Mouse (Mus musculus) limb, embryonic 12.5 days (tissue): ENCODE measurements around the gene Ttc9c. TPM values are rescaled to one million over a fixed set of nuclear protein-coding genes. Genes with fewer than 3 reads are reported as not detected.

Experiments used
- ATAC-seq: fragments of 200-750 bp; cut with Nextera tagmentation; 2 replicates; pipeline ENCODE4 v1.8.0; 2017; ENCODE audit warnings: low read depth, moderate TSS enrichment; ENCODE audit not compliant: insufficient number of reproducible peaks, insufficient read depth, low FRiP score, low TSS enrichment
- H3K27ac ChIP-seq: fragments of 300-500 bp; sonication (generic); 2 replicates; pipeline ENCODE4 v1.5.1; 2016; ENCODE audit warnings: mild to moderate bottlenecking, moderate library complexity
- H3K27me3 ChIP-seq: fragments of 300-500 bp; sonication (generic); 2 replicates; pipeline ENCODE4 v1.6.1; 2016; ENCODE audit warnings: mild to moderate bottlenecking, moderate library complexity
- H3K36me3 ChIP-seq: fragments of 300-500 bp; sonication (generic); 2 replicates; pipeline ENCODE4 v1.6.1; 2016; ENCODE audit warnings: mild to moderate bottlenecking, moderate library complexity
- H3K4me1 ChIP-seq: fragments of 300-500 bp; sonication (generic); replicated peaks from 2 replicates; pipeline ENCODE4 v1.6.1; 2016
- H3K4me2 ChIP-seq: fragments of 300-500 bp; sonication (generic); 2 replicates; pipeline ENCODE4 v1.6.1; 2016; ENCODE audit warnings: mild to moderate bottlenecking, moderate library complexity
- H3K4me3 ChIP-seq: fragments of 300-500 bp; sonication (generic); replicated peaks from 2 replicates; pipeline ENCODE4 v1.5.1; 2016; ENCODE audit warnings: mild to moderate bottlenecking
- H3K9ac ChIP-seq: fragments of 300-500 bp; sonication (generic); replicated peaks from 2 replicates; pipeline ENCODE4 v1.6.1; 2016; ENCODE audit warnings: mild to moderate bottlenecking, moderate library complexity
- H3K9me3 ChIP-seq: fragments of 300-500 bp; sonication (generic); 2 replicates; pipeline ENCODE4 v1.6.1; 2016; ENCODE audit warnings: mild to moderate bottlenecking, moderate library complexity
- WGBS: fragments of 180-500 bp; shearing (Covaris S2); methylation state at CpG from one replicate; pipeline ENCODE4 v1.1.7; 2016; 5-methylcytosine and 5-hydroxymethylcytosine counted together
- polyA plus RNA-seq: library from polyadenylated mRNA; unstranded; fragments of >200 nt; fragmentation: Nextera tagmentation; extraction: Ambion mirVana; gene quantifications from 2 replicates; pipeline ENCODE4 v1.2.1, GENCODE M21; 2016

The Ttc9c gene
- polyA plus RNA-seq = 70.3 and 77.2 TPM in 2 replicates

DNA sequence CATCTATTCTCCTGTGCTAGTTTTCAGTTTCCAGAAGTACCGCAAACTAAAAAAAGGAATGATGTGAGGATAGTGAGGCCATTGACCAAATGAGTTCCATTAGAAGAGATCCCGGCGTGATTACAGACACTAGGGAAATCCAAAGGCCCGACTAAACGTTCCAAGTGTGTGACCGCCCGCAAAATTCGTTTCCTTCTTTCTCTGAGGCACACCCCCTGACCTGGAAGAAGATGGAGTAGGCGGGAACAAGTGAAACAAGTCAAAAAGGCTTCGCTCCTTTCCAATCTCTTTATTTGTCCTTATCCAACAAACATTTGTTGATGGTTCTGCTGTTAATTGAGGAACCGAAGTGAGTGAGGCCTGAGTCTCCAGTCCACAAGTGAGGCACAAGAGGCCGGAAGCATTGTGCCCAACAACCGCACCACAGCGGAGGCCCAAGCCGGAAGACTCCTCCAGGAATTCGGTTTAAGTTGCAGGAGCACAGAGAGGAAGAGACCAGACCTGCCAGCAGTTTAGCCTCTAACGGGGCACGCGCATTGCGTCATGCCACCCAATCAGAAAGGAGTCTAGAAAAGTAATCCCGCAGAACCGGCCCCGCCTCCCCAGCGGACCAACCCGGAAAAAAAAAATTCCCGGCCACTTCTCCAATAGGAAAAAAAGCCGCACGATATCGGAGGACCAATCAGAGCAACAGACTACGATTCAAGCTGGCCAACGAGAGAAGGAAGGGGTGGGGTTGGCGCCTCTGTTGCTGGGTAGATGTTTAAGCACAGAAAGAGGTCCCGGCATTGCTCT is at the start of gene Ttc9c:
Ttc9c (minus strand) TSS at position 533 of the 795 bp plus-strand sequence.
- H3K27me3 ChIP-seq = no peaks in the 10 kb centered on the region
- WGBS = under 1% methylated on average over 33 of the region's 33 CpGs
- H3K27ac ChIP-seq = peak within 1 kb of the TSS; percentile 99
- H3K9ac ChIP-seq = peak within 1 kb of the TSS; percentile 97
- no peaks in the 10 kb centered on the region for H3K9me3 ChIP-seq
- peak within 1 kb of the TSS; percentile 99 for H3K4me2 ChIP-seq
- peak within 1 kb of the TSS; percentile 100 for H3K4me3 ChIP-seq
- peaks cover 41% of the 10 kb centered on the region for H3K4me1 ChIP-seq
- H3K36me3 ChIP-seq = peaks cover 43% of the 10 kb centered on the region
- ATAC-seq = peak; percentile 93

DNA sequence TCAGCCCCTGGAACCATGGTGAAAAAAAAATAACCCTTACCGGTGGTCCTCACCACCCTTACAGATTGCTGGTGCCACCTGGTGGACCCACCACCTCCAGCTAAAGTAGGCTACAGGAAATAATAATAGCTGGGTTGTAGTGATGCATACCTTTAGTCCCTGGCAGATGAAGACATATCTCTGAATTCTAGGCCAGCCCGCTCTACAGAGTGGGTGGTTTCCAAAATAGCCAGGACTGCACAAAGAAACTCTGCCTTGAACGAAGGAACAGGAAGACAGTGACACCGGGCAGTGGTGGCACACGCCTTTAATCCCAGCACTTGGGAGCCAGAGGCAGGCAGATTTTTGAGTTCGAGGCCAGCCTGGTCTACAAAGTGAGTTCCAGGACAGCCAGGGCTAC is 45.1 kb upstream of the Ttc9c start:
- Histone ChIP-seq H3K4me2 (no peak overlapping the region), H3K9me3 (no peaks in the 10 kb centered on the region), H3K27me3 (no peaks in the 10 kb centered on the region), H3K4me1 (no peaks in the 10 kb centered on the region), H3K9ac (no peak overlapping the region), H3K36me3 (no peaks in the 10 kb centered on the region), H3K4me3 (no peak overlapping the region), H3K27ac (no peak overlapping the region)
- 82% methylated on average over 6 of the region's 6 CpGs for WGBS
- no peak for ATAC-seq

DNA sequence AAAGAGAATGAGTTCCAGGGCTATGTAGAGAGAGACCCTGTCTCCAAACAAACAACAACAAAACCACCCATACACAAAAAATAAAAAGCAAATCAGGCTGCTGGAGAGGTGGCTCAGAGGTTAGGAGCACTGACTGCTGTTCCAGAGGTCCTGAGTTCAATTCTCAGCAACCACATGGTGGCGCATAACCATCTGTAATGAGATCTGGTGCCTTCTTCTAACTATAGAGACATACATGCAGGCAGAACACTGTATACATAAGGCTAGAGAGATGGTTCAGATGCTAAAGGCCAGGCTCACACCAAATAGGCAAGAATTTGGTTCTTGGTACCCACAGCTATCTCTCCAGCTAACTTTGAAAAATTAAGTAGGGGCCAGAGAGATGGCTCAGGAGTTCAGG is 39.9 kb upstream of the Ttc9c start:
- no peak for ATAC-seq
- no peak overlapping the region for H3K9ac ChIP-seq
- no peaks in the 10 kb centered on the region for H3K27me3 ChIP-seq
- H3K36me3 ChIP-seq = no peaks in the 10 kb centered on the region
- no peak overlapping the region for H3K4me2 ChIP-seq
- WGBS = 23% methylated on average over 1 of the region's 1 CpGs
- no peaks in the 10 kb centered on the region for H3K4me1 ChIP-seq
- no peaks in the 10 kb centered on the region for H3K9me3 ChIP-seq
- no peak overlapping the region for H3K4me3 ChIP-seq
- no peak overlapping the region for H3K27ac ChIP-seq

DNA sequence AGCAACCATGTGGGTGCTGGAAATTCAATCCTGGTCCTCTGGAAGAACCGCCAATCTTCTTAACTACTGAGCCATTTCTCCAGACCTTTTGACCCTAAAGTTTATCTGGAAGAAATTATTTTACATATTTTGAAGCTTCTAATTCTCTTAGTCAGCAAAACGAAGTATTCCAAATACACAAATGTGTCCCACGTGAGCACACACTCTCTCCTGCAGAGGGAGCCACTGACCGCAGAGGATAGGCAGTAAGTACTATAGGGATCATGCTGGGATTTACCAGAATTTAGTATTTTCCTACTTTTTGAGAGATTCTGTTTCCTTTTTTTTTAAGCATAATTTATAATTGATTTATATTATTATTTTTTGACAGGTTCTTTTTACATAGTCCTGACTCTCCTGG is 38.6 kb upstream of the Ttc9c start:
- H3K36me3 ChIP-seq = no peaks in the 10 kb centered on the region
- no peak overlapping the region for H3K9ac ChIP-seq
- no peak overlapping the region for H3K4me3 ChIP-seq
- no peak overlapping the region for H3K4me2 ChIP-seq
- H3K9me3 ChIP-seq = no peaks in the 10 kb centered on the region
- no peak overlapping the region for H3K27ac ChIP-seq
- H3K27me3 ChIP-seq = no peaks in the 10 kb centered on the region
- ATAC-seq = no peak
- H3K4me1 ChIP-seq = no peaks in the 10 kb centered on the region
- WGBS = 44% methylated on average over 4 of the region's 4 CpGs

DNA sequence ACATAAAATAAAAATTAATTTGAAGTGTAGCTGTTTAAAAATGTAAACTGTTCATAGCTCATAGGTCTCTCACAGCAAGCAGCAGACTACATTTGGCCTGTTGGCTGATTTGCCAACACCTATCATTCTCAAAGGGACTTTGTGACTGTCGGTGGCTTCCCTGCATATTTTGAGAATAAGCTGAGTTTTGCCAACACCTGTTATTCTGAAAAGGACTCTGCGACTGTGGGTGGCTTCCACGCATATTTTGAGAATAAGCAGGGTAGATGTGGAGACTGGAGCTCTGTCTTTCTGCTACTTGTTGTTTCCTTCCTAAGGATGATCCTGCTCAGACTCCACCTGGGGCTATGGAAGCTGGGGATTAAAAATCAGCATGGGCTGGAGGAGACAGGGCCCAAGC is 34.0 kb upstream of the Ttc9c start:
- WGBS = 81% methylated on average over 3 of the region's 3 CpGs
- no peak overlapping the region for H3K4me3 ChIP-seq
- no peak overlapping the region for H3K9ac ChIP-seq
- no peaks in the 10 kb centered on the region for H3K9me3 ChIP-seq
- H3K36me3 ChIP-seq = peaks cover 8% of the 10 kb centered on the region; the same call in 1 of the 2 replicates
- no peak overlapping the region for H3K4me2 ChIP-seq
- H3K27me3 ChIP-seq = no peaks in the 10 kb centered on the region
- no peak for ATAC-seq
- H3K27ac ChIP-seq = no peak overlapping the region
- H3K4me1 ChIP-seq = peaks cover 14% of the 10 kb centered on the region

DNA sequence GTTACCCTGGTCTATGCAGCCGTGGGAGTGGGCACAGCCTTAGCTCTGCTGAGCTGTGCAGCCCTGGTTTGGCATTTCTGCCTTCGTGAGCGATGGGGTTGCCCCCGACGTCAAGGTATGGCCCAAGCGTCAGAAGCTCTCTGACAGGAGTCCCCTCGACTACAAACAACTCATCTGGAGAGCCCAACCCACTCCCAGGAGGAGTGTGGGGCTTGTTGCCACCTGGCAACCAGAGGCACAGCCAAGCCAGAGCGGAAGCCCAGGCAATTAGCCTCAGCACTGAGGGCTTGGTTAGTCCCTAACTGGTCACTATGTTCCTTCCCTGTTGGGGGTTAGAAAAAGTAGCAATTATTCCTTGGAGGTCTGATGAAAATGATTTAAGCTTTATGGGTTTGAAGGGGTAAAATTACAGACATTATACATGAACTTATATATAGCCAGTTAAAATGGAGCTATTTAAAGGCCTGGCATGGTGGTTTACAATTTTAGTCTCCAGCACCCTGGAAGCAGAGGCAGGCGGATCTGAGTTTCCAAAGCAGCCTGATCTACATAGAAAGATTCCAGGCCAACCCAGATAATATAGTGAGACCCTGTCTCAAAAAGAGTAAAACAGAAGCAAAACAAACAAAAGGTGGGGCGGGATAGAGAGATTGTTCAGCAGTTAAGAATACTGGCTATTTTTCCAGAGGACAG is 33.2 kb upstream of the Ttc9c start:
- ATAC-seq = no peak
- H3K27ac ChIP-seq = no peak overlapping the region
- WGBS = 49% methylated on average over 10 of the region's 10 CpGs
- no peaks in the 10 kb centered on the region for H3K27me3 ChIP-seq
- peaks cover 15% of the 10 kb centered on the region for H3K36me3 ChIP-seq
- no peaks in the 10 kb centered on the region for H3K9me3 ChIP-seq
- H3K9ac ChIP-seq = 0 out of 2 replicates have a peak overlapping the region, but pooled peaks have one; percentile 8
- no peak overlapping the region for H3K4me3 ChIP-seq
- peaks cover 14% of the 10 kb centered on the region for H3K4me1 ChIP-seq
- H3K4me2 ChIP-seq = no peak overlapping the region

DNA sequence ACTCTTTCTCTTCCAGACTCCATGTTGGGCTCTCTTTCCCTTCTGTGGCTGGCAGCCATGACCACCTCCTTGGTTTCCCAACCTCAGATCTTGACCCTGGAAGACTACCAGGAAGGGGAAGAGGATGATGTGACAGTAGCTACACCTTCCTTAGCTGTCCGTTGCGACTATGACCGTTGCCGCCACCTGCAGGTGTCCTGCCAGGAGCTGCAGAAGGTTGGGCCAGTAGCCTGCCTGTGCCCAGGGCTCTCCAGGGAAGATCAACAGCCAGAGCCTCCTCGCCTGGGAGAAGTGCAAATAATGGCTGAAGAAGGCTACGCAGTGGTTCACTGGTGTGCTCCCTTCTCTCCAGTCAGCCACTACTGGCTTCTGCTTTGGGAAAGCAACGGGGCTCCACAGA is 32.5 kb upstream of the Ttc9c start:
- Histone ChIP-seq H3K4me2 (no peak overlapping the region), H3K36me3 (peaks cover 22% of the 10 kb centered on the region), H3K9me3 (no peaks in the 10 kb centered on the region), H3K4me1 (peaks cover 14% of the 10 kb centered on the region), H3K9ac (0 out of 2 replicates have a peak overlapping the region, but pooled peaks have one; percentile 8), H3K4me3 (no peak overlapping the region), H3K27me3 (no peaks in the 10 kb centered on the region), H3K27ac (no peak overlapping the region)
- WGBS = 58% methylated on average over 7 of the region's 7 CpGs
- ATAC-seq = no peak

DNA sequence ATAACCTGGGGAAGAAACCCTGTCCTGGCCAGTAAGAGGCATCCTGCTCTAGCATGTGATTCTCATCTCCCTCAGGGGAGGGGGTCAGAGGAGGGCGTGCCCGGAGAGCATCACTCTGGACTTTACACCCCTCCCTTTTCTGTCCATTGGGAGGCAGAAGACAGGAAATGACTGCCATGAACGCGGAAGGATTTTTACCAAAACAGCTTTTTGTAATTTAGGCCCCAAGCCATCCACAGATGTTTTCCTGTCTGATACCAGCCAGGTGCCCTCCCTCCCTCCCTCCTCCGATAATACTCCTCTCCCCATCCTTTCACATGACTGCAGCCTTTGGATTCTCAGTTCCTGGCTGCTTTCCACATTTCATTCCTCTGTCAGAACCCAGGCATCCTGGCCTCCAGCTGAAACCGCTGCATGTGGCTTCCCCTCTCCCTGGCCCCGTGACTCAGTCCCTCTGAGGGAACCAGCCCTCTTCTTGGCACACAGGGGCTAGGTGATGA is 31.3 kb upstream of the Ttc9c start, which contains the start of gene Lrrn4cl:
Lrrn4cl (plus strand) TSS at position 367 of the 500 bp plus-strand sequence.
- H3K4me3 ChIP-seq = no peak within 1 kb of the TSS
- H3K4me2 ChIP-seq = no peak within 1 kb of the TSS
- H3K9me3 ChIP-seq = no peaks in the 10 kb centered on the region
- H3K4me1 ChIP-seq = peaks cover 14% of the 10 kb centered on the region
- H3K27me3 ChIP-seq = no peaks in the 10 kb centered on the region
- peaks cover 32% of the 10 kb centered on the region for H3K36me3 ChIP-seq
- 21% methylated on average over 7 of the region's 7 CpGs for WGBS
- 0 out of 2 replicates have a peak within 1 kb of the TSS, but pooled peaks have one; percentile 18 for H3K9ac ChIP-seq
- H3K27ac ChIP-seq = peak within 1 kb of the TSS; percentile 29; the same call in 1 of the 2 replicates
- ATAC-seq = no peak

DNA sequence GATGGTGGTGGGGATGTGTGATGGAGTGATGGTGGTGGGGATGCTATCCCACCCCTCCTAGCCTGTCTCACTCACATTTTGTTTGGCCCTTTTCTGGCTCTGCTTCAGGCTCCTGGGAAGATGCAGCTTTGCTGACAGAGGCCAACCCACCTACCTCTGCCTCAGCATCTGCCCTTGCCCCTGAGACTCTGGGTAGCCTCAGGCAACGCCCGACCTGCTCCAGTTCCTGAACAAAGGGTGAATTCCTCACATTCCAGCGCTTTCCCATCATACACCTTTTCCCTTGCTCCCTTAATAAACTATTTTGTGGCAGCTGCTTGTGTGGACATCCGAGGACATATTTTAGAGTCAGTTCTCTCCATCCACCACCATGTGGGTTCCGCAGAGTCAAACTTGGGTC is 29.2 kb upstream of the Ttc9c start:
- Histone ChIP-seq H3K9ac (no peak overlapping the region), H3K4me1 (peaks cover 14% of the 10 kb centered on the region), H3K36me3 (peaks cover 36% of the 10 kb centered on the region), H3K4me3 (no peak overlapping the region), H3K4me2 (no peak overlapping the region), H3K27me3 (no peaks in the 10 kb centered on the region), H3K9me3 (no peaks in the 10 kb centered on the region), H3K27ac (no peak overlapping the region)
- ATAC-seq = no peak
- 79% methylated on average over 5 of the region's 5 CpGs for WGBS

DNA sequence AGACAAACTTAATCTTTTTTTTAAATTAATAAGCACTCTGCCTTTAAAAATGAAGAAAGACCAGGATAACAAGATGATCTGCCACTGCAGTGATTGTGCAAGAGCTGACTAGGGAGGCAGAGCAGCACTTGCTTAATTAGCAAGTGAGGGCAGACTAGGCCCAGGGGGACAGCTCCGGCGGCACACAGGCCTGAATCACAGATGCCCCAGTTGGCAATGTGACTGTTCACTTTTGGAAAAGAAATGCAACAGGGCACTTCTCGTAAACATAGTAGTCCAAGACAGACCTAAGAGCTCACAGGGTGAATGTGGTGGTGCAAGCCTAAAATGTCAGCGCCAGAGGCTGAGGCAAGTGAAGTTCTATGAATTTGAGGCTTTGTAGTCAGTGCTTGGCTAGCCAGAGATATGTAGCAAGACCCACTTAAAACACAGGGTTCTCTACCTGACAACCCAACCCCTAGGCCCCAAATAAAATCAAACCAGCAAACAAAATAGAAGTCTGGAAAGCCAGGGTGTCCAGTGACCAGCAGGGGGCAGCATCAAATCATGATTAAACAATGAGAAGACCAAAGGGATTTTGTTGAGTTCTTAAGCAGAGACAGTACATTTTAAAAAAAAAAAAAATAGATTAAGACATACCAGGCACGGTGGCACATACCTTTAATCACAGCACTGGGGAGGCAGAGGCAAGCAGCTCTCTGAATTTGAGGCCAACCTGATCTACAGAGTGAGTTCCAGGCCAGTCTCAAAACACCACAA is 25.4 kb upstream of the Ttc9c start:
- H3K4me3 ChIP-seq = no peak overlapping the region
- H3K9ac ChIP-seq = no peak overlapping the region
- H3K27me3 ChIP-seq = no peaks in the 10 kb centered on the region
- H3K27ac ChIP-seq = 0 out of 2 replicates have a peak overlapping the region, but pooled peaks have one; percentile 35
- H3K4me2 ChIP-seq = no peak overlapping the region
- 67% methylated on average over 5 of the region's 5 CpGs for WGBS
- peaks cover 53% of the 10 kb centered on the region for H3K36me3 ChIP-seq
- H3K4me1 ChIP-seq = peaks cover 17% of the 10 kb centered on the region
- H3K9me3 ChIP-seq = no peaks in the 10 kb centered on the region
- no peak for ATAC-seq

DNA sequence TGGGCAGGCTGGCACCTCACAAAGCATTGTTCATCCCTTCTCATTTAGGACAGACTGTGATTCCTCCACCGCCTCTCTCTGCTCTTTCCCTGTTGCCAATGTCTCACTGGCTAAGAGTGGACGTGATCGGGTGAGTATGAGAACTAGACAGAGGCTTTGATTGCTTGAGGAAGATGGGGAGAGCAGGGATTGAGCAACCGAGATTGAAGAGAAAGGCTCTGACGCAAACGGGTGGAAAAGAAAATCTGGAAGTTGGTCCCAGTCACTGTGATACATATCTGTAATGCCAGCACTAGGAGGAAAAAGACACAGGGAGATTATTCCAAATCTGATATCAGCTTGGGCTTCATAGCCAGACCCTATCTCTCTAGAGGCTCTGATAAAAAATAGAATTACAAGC is 23.8 kb upstream of the Ttc9c start:
- no peaks in the 10 kb centered on the region for H3K27me3 ChIP-seq
- ATAC-seq = no peak

More for the DNA sequence above, 23.8 kb upstream of the Ttc9c start:
- H3K9me3 ChIP-seq = no peaks in the 10 kb centered on the region
- peaks cover 44% of the 10 kb centered on the region for H3K36me3 ChIP-seq
- H3K4me1 ChIP-seq = peaks cover 32% of the 10 kb centered on the region
- H3K27ac ChIP-seq = no peak overlapping the region
- H3K9ac ChIP-seq = no peak overlapping the region
- no peak overlapping the region for H3K4me3 ChIP-seq
- 88% methylated on average over 6 of the region's 6 CpGs for WGBS
- no peak overlapping the region for H3K4me2 ChIP-seq
